Mouse (Mus musculus): ENCODE measurements around the gene Gps2.

DNA sequence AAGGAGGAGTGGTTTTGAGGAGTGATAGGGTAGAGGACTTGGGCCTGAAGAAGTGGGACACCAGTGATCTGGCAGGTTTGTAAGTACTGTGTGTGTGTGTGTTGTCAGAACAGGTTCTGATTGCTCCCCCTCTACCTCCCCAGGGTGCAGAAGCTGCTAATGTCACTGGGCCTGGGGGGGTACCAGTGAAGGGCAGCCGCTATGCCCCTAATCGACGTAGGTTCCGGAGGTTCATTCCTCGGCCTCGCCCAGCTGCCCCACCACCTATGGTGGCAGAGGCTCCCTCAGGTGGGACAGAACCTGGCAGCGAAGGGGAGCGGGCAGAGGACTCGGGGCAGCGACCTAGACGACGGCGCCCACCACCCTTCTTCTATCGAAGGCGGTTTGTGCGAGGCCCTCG lies 26.0 kb downstream of the Gps2 start:
- TF ChIP-seq POLR2A (IDR thresholded peaks at IDR 0.05; ENCODE audit: borderline replicate concordance, low read depth, low read length) (no peak), CTCF (IDR thresholded peaks at IDR 0.05; ENCODE audit: low read depth, low read length) (no peak)
